Mouse (Mus musculus): ENCODE data around the gene Dlg2. TPM values are rescaled to one million over a fixed set of nuclear protein-coding genes. Genes with fewer than 3 reads are reported as not detected.

Gene Dlg2
- polyA plus RNA-seq, 1 experiment from 2014 or later: 0.87 TPM

DNA sequence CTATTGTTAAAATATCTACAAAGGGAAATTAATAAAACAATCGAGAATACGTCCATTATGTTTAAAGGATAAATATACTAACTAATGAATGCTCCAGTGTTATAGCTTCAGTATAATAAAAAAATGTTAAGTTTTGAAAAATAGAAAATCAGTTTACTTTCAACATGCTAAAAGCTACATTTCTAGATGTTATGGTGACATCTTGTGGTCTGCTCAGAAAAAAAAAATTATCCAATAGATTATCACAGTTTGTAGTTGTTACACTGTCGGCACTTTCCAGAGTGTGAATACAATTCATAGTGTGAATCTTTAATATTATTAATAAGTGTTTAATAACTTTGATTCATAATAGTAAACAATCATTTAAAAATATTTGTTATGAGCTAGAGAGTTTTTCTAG, 31.7 kb downstream of the Dlg2 start:
- TF ChIP-seq CTCF (IDR thresholded peaks at IDR 0.05; ENCODE audit: low read depth): peak; percentile 54
- 78% methylated on average over 3 of the region's 3 CpGs for WGBS
- Histone ChIP-seq H3K9ac (ENCODE audit: low read depth, low read length) (no peak overlapping the region), H3K4me2 (ENCODE audit: low read length) (no peak overlapping the region), H3K27ac (no peak overlapping the region), H3K27me3 (ENCODE audit: insufficient read depth, low read length) (no peaks in the 10 kb centered on the region), H3K4me3 (replicated peaks; ENCODE audit: low read depth, low read length) (no peak overlapping the region), H3K4me1 (replicated peaks; ENCODE audit: insufficient read depth, low read length) (no peaks in the 10 kb centered on the region), H3K9me3 (replicated peaks; ENCODE audit: low read length) (no peaks in the 10 kb centered on the region), H3K36me3 (ENCODE audit: insufficient read depth, low read length) (no peaks in the 10 kb centered on the region)
- DNase-seq (ENCODE audit: low spot score): peak; percentile 27
- ATAC-seq (replicated peaks; ENCODE audit: low FRiP score, low read depth): no peak

DNA sequence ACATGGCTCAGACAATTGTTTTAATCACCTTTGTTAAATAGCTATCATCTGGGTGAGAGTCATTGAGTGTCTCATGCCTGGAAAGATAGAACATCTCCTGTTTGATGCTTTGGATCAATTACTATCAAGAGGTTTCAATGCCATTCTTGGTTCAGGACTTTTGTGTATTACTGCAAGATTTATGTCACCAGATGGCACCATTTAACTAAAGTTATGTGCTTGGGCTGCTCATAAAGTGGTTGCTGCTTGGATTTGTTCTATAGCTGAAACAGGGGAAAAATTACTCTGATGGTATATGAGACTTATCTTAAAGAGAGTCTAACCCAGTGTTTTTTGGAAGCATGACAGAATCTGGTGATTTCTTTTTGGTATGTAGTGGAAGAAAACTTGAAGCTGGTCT, 35.8 kb downstream of the Dlg2 start:
- peak; percentile 69 for TF ChIP-seq CTCF (IDR thresholded peaks at IDR 0.05; ENCODE audit: low read depth)
- no peaks in the 10 kb centered on the region for H3K27me3 ChIP-seq (ENCODE audit: insufficient read depth, low read length)
- no peak overlapping the region for H3K4me3 ChIP-seq (replicated peaks; ENCODE audit: low read depth, low read length)
- H3K4me2 ChIP-seq (ENCODE audit: low read length): no peak overlapping the region
- H3K36me3 ChIP-seq (ENCODE audit: insufficient read depth, low read length): no peaks in the 10 kb centered on the region
- ATAC-seq (replicated peaks; ENCODE audit: low FRiP score, low read depth): no peak
- H3K4me1 ChIP-seq (replicated peaks; ENCODE audit: insufficient read depth, low read length): no peaks in the 10 kb centered on the region
- H3K27ac ChIP-seq: no peak overlapping the region
- no peaks in the 10 kb centered on the region for H3K9me3 ChIP-seq (replicated peaks; ENCODE audit: low read length)
- no peak overlapping the region for H3K9ac ChIP-seq (ENCODE audit: low read depth, low read length)
- DNase-seq (ENCODE audit: low spot score): peak; percentile 58

DNA sequence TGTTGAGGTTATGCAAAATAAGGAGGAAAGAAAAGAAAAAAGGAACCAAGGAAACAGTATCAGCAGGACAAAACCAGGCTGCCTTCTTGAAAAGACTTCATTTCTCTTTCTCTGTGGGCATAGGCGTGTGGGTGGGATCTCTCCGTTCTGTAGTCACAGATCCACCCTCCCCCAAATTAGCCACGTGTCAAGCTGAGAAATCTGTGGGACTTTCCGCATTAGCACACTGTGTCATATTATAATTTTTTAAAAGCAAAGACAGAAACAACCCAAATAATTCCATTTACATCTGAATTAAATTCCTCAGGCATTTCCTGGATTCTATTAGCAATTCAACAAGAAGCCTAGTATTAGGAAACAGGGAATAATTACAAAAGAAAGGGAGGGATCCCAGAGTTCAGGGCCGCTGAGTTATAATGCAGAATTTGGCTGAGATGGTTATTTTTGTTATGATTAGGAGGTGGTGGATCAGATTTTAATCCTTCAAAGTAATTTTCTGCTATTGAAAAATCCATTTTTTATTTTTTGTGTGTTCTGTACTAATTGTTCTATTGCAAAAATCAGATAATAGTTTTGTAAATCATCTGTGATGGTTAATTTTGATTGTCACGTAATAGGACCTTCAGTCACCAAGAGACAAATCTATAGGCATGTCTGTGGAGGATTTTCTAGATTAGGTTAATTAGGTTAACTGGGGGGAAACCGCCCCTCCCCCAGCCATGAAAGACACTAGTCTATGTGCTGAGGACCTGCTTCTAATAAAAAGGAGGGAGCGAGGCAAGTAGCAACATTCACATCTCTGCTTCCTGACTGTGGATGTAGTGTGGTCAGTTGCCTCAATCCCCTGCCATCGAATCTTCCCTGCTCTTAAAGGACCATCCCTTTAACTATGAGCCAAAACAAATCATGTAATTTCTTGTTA, 63.3 kb downstream of the Dlg2 start:
- Histone ChIP-seq H3K9ac (ENCODE audit: low read depth, low read length) (no peak overlapping the region), H3K27ac (no peak overlapping the region), H3K4me1 (replicated peaks; ENCODE audit: insufficient read depth, low read length) (no peaks in the 10 kb centered on the region), H3K27me3 (ENCODE audit: insufficient read depth, low read length) (no peaks in the 10 kb centered on the region), H3K36me3 (ENCODE audit: insufficient read depth, low read length) (no peaks in the 10 kb centered on the region), H3K4me2 (ENCODE audit: low read length) (no peak overlapping the region), H3K9me3 (replicated peaks; ENCODE audit: low read length) (no peaks in the 10 kb centered on the region), H3K4me3 (replicated peaks; ENCODE audit: low read depth, low read length) (no peak overlapping the region)
- WGBS: 67% methylated on average over 9 of the region's 9 CpGs
- no peak for TF ChIP-seq CTCF (IDR thresholded peaks at IDR 0.05; ENCODE audit: low read depth)
- ATAC-seq (replicated peaks; ENCODE audit: low FRiP score, low read depth) (no peak), DNase-seq (ENCODE audit: low spot score) (no peak)

DNA sequence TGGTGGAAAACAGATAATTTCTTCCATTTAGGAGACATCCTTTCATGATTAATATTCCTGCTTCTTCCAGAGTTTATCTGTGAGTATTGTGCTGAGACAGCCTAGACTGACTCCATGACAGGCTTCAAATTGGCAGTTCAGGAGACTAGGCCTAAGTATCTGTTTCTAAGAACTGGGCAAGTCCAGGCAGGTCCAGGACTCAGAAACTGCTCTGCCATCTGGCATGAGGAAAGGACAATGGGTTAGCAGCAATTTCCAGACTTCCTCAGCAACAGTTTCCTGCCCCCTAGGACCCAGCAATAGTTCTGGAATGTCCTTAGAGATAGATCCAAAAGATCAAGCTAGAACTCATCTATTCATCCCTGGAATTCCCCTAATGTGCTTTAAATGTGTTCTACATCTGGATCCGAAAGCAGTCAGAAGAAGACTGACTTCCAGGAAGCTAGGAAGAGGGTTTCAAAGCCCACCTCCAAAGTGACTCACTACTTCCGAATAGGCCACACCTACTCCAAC, 64.4 kb downstream of the Dlg2 start:
- Histone ChIP-seq H3K27me3 (ENCODE audit: insufficient read depth, low read length) (no peaks in the 10 kb centered on the region), H3K9me3 (replicated peaks; ENCODE audit: low read length) (no peaks in the 10 kb centered on the region), H3K27ac (no peak overlapping the region), H3K4me1 (replicated peaks; ENCODE audit: insufficient read depth, low read length) (no peaks in the 10 kb centered on the region), H3K4me3 (replicated peaks; ENCODE audit: low read depth, low read length) (no peak overlapping the region), H3K4me2 (ENCODE audit: low read length) (no peak overlapping the region), H3K9ac (ENCODE audit: low read depth, low read length) (no peak overlapping the region), H3K36me3 (ENCODE audit: insufficient read depth, low read length) (no peaks in the 10 kb centered on the region)
- ATAC-seq (replicated peaks; ENCODE audit: low FRiP score, low read depth) (no peak), DNase-seq (ENCODE audit: low spot score) (no peak)
- WGBS: 86% methylated on average over 2 of the region's 2 CpGs
- no peak for TF ChIP-seq CTCF (IDR thresholded peaks at IDR 0.05; ENCODE audit: low read depth)

DNA sequence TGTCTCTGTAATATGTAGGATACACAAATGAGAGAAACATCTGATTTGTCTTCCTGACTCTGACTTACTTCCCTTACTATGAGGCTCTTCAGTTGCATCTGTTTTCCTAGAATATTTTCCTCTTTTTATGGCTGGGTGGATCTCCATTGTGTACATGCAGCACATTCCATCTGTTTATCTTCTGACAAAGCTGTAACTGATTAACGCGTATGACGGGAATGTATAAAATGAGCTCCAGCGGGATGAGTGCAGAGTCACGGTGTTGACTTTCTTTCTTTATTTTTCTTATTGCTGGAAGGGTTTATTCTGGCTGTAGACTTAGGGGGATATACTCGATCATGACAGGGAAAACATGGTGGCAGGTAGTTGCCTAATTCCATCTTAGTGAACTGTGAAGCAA, 76.9 kb downstream of the Dlg2 start:
- H3K4me2 ChIP-seq (ENCODE audit: low read length): no peak overlapping the region
- H3K9me3 ChIP-seq (replicated peaks; ENCODE audit: low read length): no peaks in the 10 kb centered on the region
- H3K4me1 ChIP-seq (replicated peaks; ENCODE audit: insufficient read depth, low read length): no peaks in the 10 kb centered on the region
- no peak overlapping the region for H3K27ac ChIP-seq
- no peak for TF ChIP-seq CTCF (IDR thresholded peaks at IDR 0.05; ENCODE audit: low read depth)
- H3K9ac ChIP-seq (ENCODE audit: low read depth, low read length): no peak overlapping the region
- H3K36me3 ChIP-seq (ENCODE audit: insufficient read depth, low read length): no peaks in the 10 kb centered on the region
- peak; percentile 22 for DNase-seq (ENCODE audit: low spot score)
- 65% methylated on average over 6 of the region's 6 CpGs for WGBS
- H3K4me3 ChIP-seq (replicated peaks; ENCODE audit: low read depth, low read length): no peak overlapping the region
- ATAC-seq (replicated peaks; ENCODE audit: low FRiP score, low read depth): peak; percentile 66
- no peaks in the 10 kb centered on the region for H3K27me3 ChIP-seq (ENCODE audit: insufficient read depth, low read length)

DNA sequence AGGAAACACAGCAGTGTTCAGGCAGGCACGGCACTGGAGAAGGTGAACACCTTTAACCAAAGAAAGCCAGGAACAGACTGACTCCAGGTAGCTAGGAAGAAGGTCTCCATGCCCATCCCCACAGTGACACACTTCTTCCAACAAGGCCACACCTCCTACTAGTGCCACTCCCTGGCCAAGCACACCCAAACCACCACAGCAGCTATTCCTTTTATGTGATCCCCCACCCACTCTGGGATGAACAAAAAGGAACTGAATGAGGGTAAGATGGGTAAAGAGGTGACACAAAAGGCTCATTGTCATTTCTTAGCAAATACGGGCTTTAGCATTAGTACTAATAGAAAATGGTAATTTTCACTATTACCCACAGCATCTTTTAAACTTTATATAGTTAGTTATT, 77.9 kb downstream of the Dlg2 start:
- 87% methylated on average over 2 of the region's 2 CpGs for WGBS

More for the DNA sequence above, 77.9 kb downstream of the Dlg2 start:
- Histone ChIP-seq H3K9me3 (replicated peaks; ENCODE audit: low read length) (no peaks in the 10 kb centered on the region), H3K27ac (no peak overlapping the region), H3K9ac (ENCODE audit: low read depth, low read length) (no peak overlapping the region), H3K4me3 (replicated peaks; ENCODE audit: low read depth, low read length) (no peak overlapping the region), H3K36me3 (ENCODE audit: insufficient read depth, low read length) (no peaks in the 10 kb centered on the region), H3K27me3 (ENCODE audit: insufficient read depth, low read length) (no peaks in the 10 kb centered on the region), H3K4me1 (replicated peaks; ENCODE audit: insufficient read depth, low read length) (no peaks in the 10 kb centered on the region), H3K4me2 (ENCODE audit: low read length) (no peak overlapping the region)
- no peak for DNase-seq (ENCODE audit: low spot score)
- no peak for ATAC-seq (replicated peaks; ENCODE audit: low FRiP score, low read depth)
- no peak for TF ChIP-seq CTCF (IDR thresholded peaks at IDR 0.05; ENCODE audit: low read depth)
